Mouse (Mus musculus) T-helper 17 cell (primary cell): ENCODE results near the gene Gm4724.
"Not testable (repeated sequence)": the region's sequence is repeated elsewhere in the genome, so short reads cannot be mapped to it uniquely, and the experiment has no call there.

ENCODE experiments used
- in situ Hi-C, 2 experiments: fragments of 300-600 bp; cut with MboI, MseI; formaldehyde crosslinking; loops; 1 replicate in 1 of 2; 2 replicates in 1 of 2; pipeline ENCODE4 v1.15.1; 2025; ENCODE audit warnings: high pct_unique_total_duplicates in 2 of 2

The Gm4724 gene

GRCm38 (mm10) chr2:175435707-175436106 lies at the start of gene Gm4724:
TSS of gene Gm4724 (minus strand) at chr2:175435807.
- in situ Hi-C loops: not testable (repeated sequence)

GRCm38 (mm10) chr2:175469685-175470084 lies 34.1 kb upstream of the Gm4724 start, which contains the start of gene Zfp965:
TSS of gene Zfp965 (plus strand) at chr2:175469985.
- in situ Hi-C loops: not testable (repeated sequence)
